Mouse (Mus musculus): ENCODE data around the gene Tsga13.

Tsga13 gene

GRCm38 (mm10) chr6:30915473-30915872 lies at the start of gene Tsga13:
Gene Tsga13 (minus strand): TSS chr6:30915573.
- DNase-seq (ENCODE audit: extremely low spot score, low read depth, low spot score): no peak

- no peak for DNase-seq (ENCODE audit: extremely low spot score, low read depth, low spot score)
Measured at GRCm38 (mm10) chr6:30958736-30959540, 43.6 kb upstream of the Tsga13 start, which contains the start of gene Klf14. Gene Klf14 (minus strand): TSS chr6:30959078.

- DNase-seq (ENCODE audit: extremely low spot score, low read depth, low spot score): no peak
Measured at GRCm38 (mm10) chr6:30957784-30958735, 42.7 kb upstream of the Tsga13 start.

GRCm38 (mm10) chr6:30939264-30939663 lies 23.9 kb upstream of the Tsga13 start:
- DNase-seq (ENCODE audit: extremely low spot score, low read depth, low spot score): no peak

GRCm38 (mm10) chr6:30922821-30923220 lies 7.4 kb upstream of the Tsga13 start:
- no peak for DNase-seq (ENCODE audit: extremely low spot score, low read depth, low spot score)

DNA sequence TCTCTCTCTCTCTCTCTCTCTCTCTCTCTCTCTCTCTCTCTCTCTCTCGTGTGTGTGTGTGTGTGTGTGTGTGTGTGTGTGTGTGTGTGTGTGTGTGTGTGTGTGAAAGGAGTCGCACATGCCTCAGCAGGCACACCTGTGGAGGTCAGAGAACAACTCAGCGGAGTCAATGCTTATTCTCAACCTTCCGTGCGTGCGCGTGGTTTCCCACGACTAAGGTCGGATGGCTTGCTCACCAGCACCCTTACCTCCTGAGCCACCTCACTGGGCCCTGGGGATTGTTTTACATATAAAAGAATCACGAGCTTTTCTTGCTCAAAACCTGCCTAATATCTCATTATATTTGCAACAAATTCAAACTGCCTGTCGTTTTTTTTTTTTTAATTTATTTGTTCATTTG lies 6.5 kb upstream of the Tsga13 start:
- no peak for DNase-seq (ENCODE audit: extremely low spot score, low read depth, low spot score)

DNA sequence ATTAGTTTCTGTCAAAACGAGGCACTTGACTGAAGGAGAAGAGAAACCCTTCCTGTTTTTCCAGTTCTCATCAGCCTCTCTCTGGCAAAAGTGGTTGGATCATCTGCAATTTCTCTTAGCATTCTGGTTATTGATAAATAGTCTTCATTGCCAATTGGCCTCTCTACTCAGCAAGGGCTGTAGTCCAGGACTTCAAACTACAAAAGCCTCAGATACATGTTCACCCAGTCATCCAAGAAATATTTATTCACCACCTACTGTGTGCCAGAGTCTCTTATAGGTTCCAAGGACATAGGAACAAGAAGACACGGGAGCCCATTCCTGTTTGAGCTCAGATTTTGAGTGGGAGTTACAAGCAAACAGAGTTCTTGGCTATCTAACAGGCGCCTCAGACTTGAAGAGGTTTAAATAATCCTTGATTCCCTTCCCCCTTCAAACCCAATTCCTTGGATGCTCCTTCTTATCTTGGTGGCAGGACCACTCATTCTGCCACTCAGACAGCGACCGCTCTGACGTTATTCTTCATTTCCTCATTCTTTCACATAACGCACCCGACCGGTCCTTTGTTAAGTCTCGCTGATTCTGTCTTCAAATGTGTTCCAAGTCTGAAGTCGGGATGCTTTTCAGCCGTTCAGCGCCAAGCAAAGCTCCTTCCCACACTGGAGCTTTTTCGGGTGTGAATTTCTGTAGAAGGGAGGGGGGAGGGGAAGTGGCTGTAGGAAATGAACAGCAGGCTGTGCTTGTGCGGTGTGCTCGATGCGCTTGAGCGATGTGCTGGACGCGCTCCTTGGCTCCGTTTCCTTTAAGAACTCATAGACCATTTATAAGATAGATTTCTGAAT lies 5.7 kb upstream of the Tsga13 start:
- no peak for DNase-seq (ENCODE audit: extremely low spot score, low read depth, low spot score)

DNA sequence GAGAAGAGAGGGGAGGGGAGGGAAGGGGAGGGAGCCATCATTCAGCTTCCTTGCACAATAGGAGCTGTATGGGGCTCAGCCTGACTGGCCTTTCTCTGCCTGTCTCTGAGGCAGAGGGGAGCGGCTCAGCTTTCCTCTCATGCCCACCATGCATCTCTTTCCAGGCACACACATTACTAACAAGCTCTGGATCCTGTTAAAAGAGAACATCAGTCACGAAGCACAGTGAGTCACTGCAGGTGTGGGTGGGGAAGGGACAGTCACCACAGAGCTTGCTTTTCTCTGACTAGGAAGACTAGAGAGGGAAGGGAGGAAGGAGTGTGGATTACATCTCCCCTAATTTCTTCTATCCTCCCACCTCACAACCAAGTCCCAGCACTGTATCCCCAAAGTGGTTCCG lies 7.4 kb downstream of the Tsga13 start:
- DNase-seq (ENCODE audit: extremely low spot score, low read depth, low spot score): no peak

- DNase-seq (ENCODE audit: extremely low spot score, low read depth, low spot score): no peak
Measured at GRCm38 (mm10) chr6:30904911-30905310, 10.5 kb downstream of the Tsga13 start.

DNA sequence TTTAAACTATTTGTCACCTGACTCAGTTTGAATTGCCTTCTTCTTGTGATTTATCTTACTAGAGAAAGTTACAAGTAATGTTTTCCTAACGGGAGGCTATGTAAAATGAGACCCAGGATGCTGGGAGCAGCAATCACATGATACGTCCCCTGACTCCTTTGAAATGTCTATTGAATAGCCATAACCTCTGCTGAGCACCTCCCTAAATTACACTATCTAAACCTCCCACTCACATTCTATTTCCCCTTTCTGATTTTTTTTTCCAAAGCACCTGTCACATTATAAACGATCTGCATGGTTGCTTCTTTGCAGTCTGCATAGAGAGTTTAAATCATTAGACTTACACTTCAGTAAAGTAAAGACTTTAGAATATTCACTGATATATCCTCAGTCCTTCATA lies 11.3 kb downstream of the Tsga13 start:
- no peak for DNase-seq (ENCODE audit: extremely low spot score, low read depth, low spot score)

DNA sequence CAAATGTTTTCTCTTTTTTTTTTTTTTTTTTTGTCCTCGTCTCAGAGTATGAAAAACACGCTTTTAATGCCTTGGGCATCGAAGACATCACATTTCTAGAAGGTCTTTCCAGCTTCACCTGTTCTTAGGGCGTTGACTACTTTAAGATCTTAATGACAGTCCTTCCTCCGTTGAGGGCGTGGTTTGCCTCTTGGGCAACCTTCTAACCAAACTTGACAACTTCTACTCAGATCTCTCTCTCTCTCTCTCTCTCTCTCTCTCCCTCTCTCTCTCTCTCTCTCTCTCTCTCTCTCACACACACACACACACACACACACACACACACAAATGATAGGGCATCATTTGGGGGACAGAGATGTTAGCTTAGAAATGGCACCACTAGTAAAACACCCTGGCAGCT lies 17.9 kb downstream of the Tsga13 start:
- DNase-seq (ENCODE audit: extremely low spot score, low read depth, low spot score): no peak

GRCm38 (mm10) chr6:30896986-30897327 lies 18.4 kb downstream of the Tsga13 start:
- DNase-seq (ENCODE audit: extremely low spot score, low read depth, low spot score): peak; percentile 1

DNA sequence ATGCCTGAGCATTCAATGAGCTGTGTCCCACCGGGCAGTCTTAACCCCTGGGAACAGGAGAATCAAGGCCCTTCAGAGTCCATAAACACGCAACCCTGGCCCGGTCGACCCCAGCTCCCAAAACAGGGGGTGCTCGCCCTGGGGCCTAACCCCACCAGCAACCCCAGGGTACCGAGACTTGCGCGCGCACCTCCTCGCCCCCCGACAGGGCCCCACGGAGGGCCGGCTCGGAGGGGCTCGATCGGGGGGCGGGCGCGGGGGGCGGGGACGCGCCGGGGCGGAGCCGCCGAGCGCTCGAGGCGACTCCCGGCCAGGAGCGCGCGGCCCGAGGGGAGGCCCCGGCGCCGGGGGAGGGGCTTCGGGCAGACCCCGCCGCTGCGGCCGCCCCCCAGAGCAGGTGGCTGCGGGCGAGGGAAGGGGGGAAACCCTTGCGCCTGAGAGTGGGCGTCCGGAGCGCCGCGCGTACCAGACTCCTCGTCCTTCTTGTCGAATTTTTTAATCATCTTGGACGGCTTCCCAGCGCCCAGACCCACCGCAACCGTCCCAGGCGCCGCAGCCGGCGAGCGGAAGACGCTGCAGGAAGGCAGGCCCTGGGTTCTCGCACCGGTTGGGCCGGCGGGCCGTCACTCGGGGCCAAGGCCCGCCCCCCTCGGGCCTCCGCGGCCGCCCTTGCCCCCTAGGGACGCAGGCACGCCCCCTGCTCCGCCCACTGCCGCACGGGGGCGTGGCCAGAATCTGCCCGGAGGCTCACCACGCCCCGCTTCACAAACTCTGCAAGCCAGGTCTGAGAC lies 19.0 kb downstream of the Tsga13 start, which contains the start of gene Copg2:
Gene Copg2 (minus strand): TSS at position 600 of the 791 bp plus-strand sequence.
- peak; percentile 68 for DNase-seq (ENCODE audit: extremely low spot score, low read depth, low spot score)

DNA sequence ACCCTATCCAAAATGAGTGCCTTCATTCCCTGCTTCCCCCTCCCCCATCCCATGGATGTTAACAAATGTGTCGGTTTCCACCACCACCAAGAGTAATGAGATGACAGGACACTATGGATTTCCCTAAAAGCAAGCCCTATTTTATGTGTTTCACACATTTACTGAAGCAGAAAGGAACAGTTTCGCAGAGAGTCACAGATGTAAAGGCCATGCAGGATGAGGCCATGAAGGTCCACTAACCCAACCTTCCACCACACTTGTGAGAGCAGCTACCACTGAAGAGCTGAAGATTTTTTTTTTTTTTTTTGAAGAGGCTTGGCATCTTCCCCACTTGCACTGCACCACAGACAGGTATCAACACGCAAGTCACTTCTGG lies 19.6 kb downstream of the Tsga13 start:
- DNase-seq (ENCODE audit: extremely low spot score, low read depth, low spot score): peak; percentile 6

DNA sequence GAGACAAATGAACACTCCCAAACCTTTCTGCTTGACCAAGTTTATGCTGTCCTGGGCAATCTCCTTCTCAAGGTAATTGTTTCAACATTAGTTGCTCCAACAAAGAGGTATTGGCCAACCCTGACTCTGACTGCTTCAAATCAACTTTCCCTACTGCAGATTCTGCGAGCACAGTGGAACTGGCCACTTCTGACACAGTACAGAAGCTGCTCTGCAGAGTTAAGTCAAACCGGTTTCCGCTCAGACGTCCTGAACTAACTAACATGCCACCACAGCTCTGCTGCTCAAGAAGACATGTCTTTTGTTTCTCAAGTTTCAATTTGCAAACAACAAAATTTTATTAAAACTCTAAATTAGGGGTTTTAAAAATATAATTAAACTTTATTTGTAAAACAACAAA lies 22.3 kb downstream of the Tsga13 start:
- no peak for DNase-seq (ENCODE audit: extremely low spot score, low read depth, low spot score)

- DNase-seq (ENCODE audit: extremely low spot score, low read depth, low spot score): no peak
Measured at GRCm38 (mm10) chr6:30891761-30892160, 23.6 kb downstream of the Tsga13 start.

- no peak for DNase-seq (ENCODE audit: extremely low spot score, low read depth, low spot score)
Measured at GRCm38 (mm10) chr6:30884856-30885255, 30.5 kb downstream of the Tsga13 start.

DNA sequence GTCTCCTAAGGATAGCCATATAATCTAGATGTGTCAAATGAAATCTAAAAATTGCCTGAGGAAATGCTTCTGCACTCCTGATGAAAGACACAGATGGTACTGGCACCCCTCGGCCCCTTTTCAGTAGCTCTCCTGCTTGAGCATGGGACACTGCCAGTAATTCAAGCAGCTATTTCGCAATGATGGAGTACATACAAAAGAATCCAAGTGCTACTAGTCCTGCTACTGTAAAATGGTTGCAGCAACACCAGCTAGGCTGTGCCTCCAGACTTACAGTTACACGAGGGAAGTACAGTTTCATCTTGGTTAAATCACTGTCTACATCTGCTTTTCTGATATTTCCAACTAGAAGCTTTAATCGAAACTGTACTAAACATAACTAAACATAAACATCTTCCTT lies 31.9 kb downstream of the Tsga13 start:
- DNase-seq (ENCODE audit: extremely low spot score, low read depth, low spot score): no peak

DNA sequence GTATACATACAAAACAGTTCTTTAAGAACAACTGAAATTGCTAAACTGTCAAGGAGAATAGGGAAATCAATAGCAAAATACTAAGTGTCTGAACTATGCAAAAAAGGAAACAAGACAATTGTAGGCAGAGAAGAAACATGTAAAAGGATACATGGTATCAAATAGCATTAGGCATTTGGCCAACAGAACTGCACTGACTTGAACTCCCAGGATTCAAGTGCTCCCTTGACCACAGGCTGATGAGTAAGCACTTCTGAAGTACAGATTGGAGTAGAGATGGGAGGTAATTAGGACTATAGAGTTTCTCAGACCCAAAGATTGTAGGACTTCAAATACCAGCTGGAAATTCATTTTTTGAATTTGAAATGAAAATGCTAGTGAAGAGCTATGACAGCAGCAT lies 38.7 kb downstream of the Tsga13 start:
- DNase-seq (ENCODE audit: extremely low spot score, low read depth, low spot score): no peak

GRCm38 (mm10) chr6:30866501-30866900 lies 48.9 kb downstream of the Tsga13 start:
- no peak for DNase-seq (ENCODE audit: extremely low spot score, low read depth, low spot score)

All from hindlimb bud, embryonic 11.5 days (tissue).